Mouse (Mus musculus) stomach, embryonic 14.5 days (tissue): Measurements from ENCODE around the gene Patj. TPM values are rescaled to one million over a fixed set of nuclear protein-coding genes. Genes with fewer than 3 reads are reported as not detected.

Experiments
- ATAC-seq: fragments of 200-750 bp; cut with Nextera tagmentation; 2 replicates; pipeline ENCODE4 v1.8.0; 2017; ENCODE audit warnings: low read depth, moderate TSS enrichment; ENCODE audit not compliant: insufficient number of reproducible peaks, insufficient read depth, low FRiP score
- H3K27ac ChIP-seq: fragments of 300-500 bp; sonication (generic); 2 replicates; pipeline ENCODE4 v1.5.1; 2014; ENCODE audit warnings: mild to moderate bottlenecking, low read length, moderate library complexity, mixed read lengths
- H3K27me3 ChIP-seq: fragments of 300-500 bp; sonication (generic); 2 replicates; pipeline ENCODE4 v1.6.1; 2014; ENCODE audit warnings: low read length, control low read depth, mixed read lengths; ENCODE audit not compliant: control insufficient read depth, insufficient read depth
- H3K36me3 ChIP-seq: fragments of 300-500 bp; sonication (generic); 2 replicates; pipeline ENCODE4 v1.6.1; 2014; ENCODE audit warnings: mild to moderate bottlenecking, control low read depth, low read length, moderate library complexity, mixed read lengths; ENCODE audit not compliant: control insufficient read depth, insufficient read depth
- H3K4me1 ChIP-seq: fragments of 300-500 bp; sonication (generic); 2 replicates; pipeline ENCODE4 v1.6.1; 2014; ENCODE audit warnings: low read length, control low read depth, mixed read lengths; ENCODE audit not compliant: control insufficient read depth, insufficient read depth
- H3K4me2 ChIP-seq: fragments of 300-500 bp; sonication (generic); replicated peaks from 2 replicates; pipeline ENCODE4 v1.6.1; 2014; ENCODE audit warnings: low read depth, low read length, control low read depth
- H3K4me3 ChIP-seq: fragments of 300-500 bp; sonication (generic); 2 replicates; pipeline ENCODE4 v1.5.1; 2014; ENCODE audit warnings: low read depth, low read length, control low read depth
- H3K9ac ChIP-seq: fragments of 300-500 bp; sonication (generic); replicated peaks from 2 replicates; pipeline ENCODE4 v1.6.1; 2014; ENCODE audit warnings: low read depth, mild to moderate bottlenecking, control low read depth, low read length, moderate library complexity, mixed read lengths
- H3K9me3 ChIP-seq: fragments of 300-500 bp; sonication (generic); 2 replicates; pipeline ENCODE4 v1.6.1; 2016; ENCODE audit warnings: low read depth, low read length, control low read depth; ENCODE audit not compliant: control insufficient read depth
- WGBS: fragments of 180-500 bp; shearing (Covaris S2); extraction: QIAGEN DNeasy Blood & Tissue Kit; methylation state at CpG from one replicate; pipeline ENCODE4 v1.1.7; 2014; 5-methylcytosine and 5-hydroxymethylcytosine counted together
- polyA plus RNA-seq: library from polyadenylated mRNA; unstranded; fragments of >200 nt; fragmentation: Nextera tagmentation; extraction: Ambion mirVana; gene quantifications from 2 replicates; pipeline ENCODE4 v1.2.1, GENCODE M21; 2014

Patj gene
- polyA plus RNA-seq, 1 experiment from 2014 or later, result 28.0 TPM

DNA sequence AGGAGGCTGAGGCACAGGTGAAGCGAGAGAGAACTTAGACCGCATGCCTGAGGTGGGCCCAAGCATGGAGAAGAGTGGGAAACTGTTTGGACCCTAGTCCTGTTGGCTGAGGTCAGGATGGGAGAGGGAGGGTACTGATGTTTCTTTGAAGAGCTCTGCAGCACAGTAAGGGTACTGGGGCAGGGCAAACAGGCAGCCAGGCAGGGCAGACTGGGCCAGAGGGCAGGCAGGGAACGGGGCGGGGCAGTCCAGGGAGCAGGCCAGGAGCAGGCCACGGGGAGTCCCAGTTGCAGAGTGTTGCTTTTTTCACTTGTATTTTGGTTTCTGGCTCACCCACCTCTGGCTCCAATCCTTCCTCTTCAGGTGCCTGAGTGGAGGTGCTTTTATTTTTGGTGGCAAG, 114.4 kb downstream of the Patj start:
- H3K36me3 ChIP-seq, result peaks cover 2% of the 10 kb centered on the region; the same call in 1 of the 2 replicates
- H3K27ac ChIP-seq, result no peak overlapping the region
- H3K27me3 ChIP-seq, result no peaks in the 10 kb centered on the region
- 81% methylated on average over 5 of the region's 5 CpGs for WGBS
- no peaks in the 10 kb centered on the region; the same call in 1 of the 2 replicates for H3K4me1 ChIP-seq
- H3K9ac ChIP-seq, result no peak overlapping the region
- H3K4me2 ChIP-seq, result no peak overlapping the region
- H3K4me3 ChIP-seq, result no peak overlapping the region
- no peaks in the 10 kb centered on the region for H3K9me3 ChIP-seq
- ATAC-seq, result no peak

DNA sequence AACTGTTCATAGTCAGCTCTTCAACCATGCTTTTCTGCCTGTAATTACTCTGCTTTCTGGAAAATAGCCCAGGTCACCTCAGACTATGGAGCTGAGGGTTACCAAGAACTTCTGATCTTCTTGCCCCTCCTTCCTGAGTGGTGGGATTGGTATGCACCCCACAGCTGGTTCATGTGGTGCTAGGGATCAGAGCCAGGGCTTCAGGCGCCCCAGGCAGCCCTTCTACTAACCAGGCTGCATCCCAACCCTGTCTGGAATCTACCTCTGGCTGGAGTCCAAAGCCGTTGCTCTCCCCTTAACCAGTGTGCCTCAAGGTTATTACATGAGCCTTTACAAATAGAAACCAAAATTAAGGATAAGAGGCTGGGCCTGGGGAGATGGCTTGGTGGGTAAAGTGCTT, 115.7 kb downstream of the Patj start:
- Histone ChIP-seq H3K9me3 (no peaks in the 10 kb centered on the region), H3K27me3 (no peaks in the 10 kb centered on the region), H3K36me3 (peaks cover 2% of the 10 kb centered on the region; the same call in 1 of the 2 replicates), H3K9ac (no peak overlapping the region), H3K27ac (peak overlapping the region; percentile 33; the same call in 1 of the 2 replicates), H3K4me3 (no peak overlapping the region), H3K4me1 (no peaks in the 10 kb centered on the region; the same call in 1 of the 2 replicates), H3K4me2 (no peak overlapping the region)
- WGBS, result 42% methylated on average over 2 of the region's 2 CpGs
- ATAC-seq, result peak; percentile 71; the same call in 1 of the 2 replicates

DNA sequence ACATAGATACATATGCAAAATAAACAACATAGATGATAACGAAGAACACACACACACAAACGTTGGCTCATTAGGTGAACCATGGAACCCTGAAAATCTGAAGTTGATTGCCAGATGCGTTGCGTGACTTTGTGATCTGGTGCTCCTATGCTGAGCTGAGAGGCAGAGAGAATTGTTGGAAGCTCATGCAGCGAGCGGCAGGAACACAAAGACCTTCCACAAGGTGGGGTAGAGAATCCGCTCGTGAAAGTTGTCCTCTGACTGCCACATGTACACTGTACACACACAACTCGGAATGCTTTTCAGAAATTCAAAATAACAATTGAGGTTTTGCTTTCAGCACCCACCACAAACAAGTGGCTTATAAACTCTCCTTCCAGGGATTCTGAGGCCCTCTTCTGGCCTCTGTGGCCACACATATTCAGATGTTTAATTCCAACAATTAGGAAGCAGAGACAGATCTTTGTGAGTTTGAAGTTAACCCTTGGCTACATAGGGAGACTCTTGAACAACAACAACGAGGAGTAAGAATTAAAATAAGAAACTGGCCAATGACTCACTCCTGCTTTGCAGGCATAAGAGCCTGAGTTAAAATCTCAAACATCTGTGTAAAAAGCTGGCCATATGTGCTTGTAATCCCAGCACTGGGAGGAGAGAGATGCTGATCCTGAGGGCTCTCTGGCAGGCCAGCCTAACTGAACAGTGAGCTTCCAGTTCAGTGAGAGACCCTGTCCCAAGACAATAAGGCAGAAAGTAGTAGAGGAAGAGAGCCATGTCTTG, 116.6 kb downstream of the Patj start:
- no peak overlapping the region for H3K9ac ChIP-seq
- 79% methylated on average over 10 of the region's 10 CpGs for WGBS
- ATAC-seq, result no peak
- peak overlapping the region; percentile 33; the same call in 1 of the 2 replicates for H3K27ac ChIP-seq
- H3K36me3 ChIP-seq, result peaks cover 2% of the 10 kb centered on the region; the same call in 1 of the 2 replicates
- no peaks in the 10 kb centered on the region for H3K27me3 ChIP-seq
- H3K4me3 ChIP-seq, result no peak overlapping the region
- H3K4me2 ChIP-seq, result no peak overlapping the region
- H3K4me1 ChIP-seq, result no peaks in the 10 kb centered on the region; the same call in 1 of the 2 replicates
- H3K9me3 ChIP-seq, result no peaks in the 10 kb centered on the region

DNA sequence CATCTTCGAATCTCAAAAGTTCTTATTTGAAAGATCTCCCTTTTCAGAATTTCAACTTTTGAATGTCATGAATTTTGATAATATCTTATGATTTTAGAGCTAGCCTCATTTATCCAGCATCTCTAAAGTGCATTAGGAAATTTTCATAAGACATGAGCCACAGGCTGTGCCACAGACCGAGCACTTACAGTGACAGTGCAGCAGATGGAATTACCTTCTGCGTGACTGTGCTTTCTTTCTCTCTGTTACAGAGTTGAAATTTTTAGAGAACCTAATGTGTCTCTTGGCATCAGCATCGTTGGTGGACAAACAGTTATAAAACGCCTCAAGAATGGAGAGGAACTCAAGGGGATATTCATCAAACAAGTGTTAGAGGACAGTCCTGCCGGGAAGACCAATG, 124.9 kb downstream of the Patj start:
- no peak overlapping the region for H3K4me2 ChIP-seq
- no peak overlapping the region for H3K27ac ChIP-seq
- peaks cover 2% of the 10 kb centered on the region; the same call in 1 of the 2 replicates for H3K36me3 ChIP-seq
- no peaks in the 10 kb centered on the region for H3K27me3 ChIP-seq
- WGBS, result 77% methylated on average over 6 of the region's 6 CpGs
- no peak for ATAC-seq
- H3K4me1 ChIP-seq, result no peaks in the 10 kb centered on the region
- H3K9ac ChIP-seq, result no peak overlapping the region
- no peak overlapping the region for H3K4me3 ChIP-seq
- H3K9me3 ChIP-seq, result no peaks in the 10 kb centered on the region

DNA sequence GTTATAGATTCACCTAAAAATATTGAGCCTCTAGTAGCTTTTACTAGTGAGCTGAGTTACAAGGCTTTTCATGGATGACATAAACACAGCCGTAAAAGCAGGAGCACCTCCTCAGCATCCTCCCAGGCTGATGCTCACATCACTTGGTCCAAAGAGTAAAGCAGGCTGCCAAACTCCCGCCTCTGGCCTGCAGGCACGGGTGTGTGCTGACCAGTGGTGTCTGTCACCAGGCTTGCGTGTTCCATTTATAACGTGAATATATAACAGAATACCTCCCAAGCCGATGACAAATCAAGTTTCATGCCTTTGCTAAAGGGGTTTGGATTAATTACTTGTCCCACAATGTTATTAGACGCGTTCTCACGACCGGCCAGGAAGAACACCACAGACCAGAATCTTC, 128.9 kb downstream of the Patj start:
- no peaks in the 10 kb centered on the region for H3K4me1 ChIP-seq
- H3K27ac ChIP-seq, result no peak overlapping the region
- H3K9ac ChIP-seq, result no peak overlapping the region
- no peaks in the 10 kb centered on the region for H3K27me3 ChIP-seq
- no peak overlapping the region for H3K4me2 ChIP-seq
- H3K4me3 ChIP-seq, result no peak overlapping the region
- H3K36me3 ChIP-seq, result peaks cover 2% of the 10 kb centered on the region; the same call in 1 of the 2 replicates
- 93% methylated on average over 10 of the region's 10 CpGs for WGBS
- H3K9me3 ChIP-seq, result no peaks in the 10 kb centered on the region
- no peak for ATAC-seq

DNA sequence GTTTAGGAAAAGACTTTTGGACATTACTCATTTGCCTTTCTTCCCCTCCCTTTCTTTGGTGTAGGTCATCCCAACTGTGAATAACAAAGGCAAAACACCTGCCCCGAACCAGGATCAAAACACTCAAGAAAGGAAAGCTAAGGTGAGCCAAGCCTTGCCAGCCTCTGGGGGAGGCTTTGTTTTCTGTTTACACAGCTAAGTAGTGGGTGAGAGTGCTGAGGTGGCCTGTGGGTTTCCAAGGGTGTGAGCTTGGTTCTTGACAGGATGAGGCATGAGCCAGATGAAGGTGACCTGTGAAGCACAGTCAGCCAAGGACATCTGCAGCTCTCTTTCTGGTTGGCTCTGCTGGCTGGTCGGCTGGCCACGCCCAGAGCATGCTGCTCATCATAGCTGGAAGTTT, 139.9 kb downstream of the Patj start:
- ATAC-seq, result no peak
- Histone ChIP-seq H3K9ac (no peak overlapping the region), H3K36me3 (no peaks in the 10 kb centered on the region), H3K4me1 (no peaks in the 10 kb centered on the region), H3K27ac (no peak overlapping the region), H3K4me3 (no peak overlapping the region), H3K4me2 (no peak overlapping the region), H3K27me3 (no peaks in the 10 kb centered on the region), H3K9me3 (no peaks in the 10 kb centered on the region)
- WGBS, result 76% methylated on average over 3 of the region's 3 CpGs

DNA sequence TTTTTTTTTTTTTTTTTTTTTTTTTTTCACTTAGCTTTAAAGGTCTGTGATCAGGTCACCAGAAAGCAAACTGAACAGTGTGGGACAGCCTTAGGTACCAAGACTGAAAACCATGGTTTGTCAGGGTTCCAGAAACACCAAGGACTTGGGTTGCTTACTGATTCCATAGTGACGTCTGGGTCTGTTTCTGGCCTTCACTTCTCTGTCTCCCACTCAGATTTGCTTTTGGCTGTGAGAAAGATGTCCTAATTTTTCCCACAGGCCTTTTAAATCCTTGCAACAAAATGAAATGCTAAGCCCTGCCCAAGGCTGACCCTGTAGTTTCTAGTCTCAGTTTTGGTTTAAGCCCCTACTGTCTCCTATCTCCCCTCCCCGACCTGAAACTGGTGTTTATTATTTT, 146.0 kb downstream of the Patj start:
- no peak overlapping the region for H3K4me3 ChIP-seq
- H3K9ac ChIP-seq, result no peak overlapping the region
- no peaks in the 10 kb centered on the region for H3K27me3 ChIP-seq
- no peak overlapping the region for H3K27ac ChIP-seq
- no peaks in the 10 kb centered on the region for H3K4me1 ChIP-seq
- WGBS, result 76% methylated on average over 2 of the region's 2 CpGs
- H3K9me3 ChIP-seq, result no peaks in the 10 kb centered on the region
- no peak overlapping the region for H3K4me2 ChIP-seq
- no peaks in the 10 kb centered on the region for H3K36me3 ChIP-seq
- no peak for ATAC-seq

DNA sequence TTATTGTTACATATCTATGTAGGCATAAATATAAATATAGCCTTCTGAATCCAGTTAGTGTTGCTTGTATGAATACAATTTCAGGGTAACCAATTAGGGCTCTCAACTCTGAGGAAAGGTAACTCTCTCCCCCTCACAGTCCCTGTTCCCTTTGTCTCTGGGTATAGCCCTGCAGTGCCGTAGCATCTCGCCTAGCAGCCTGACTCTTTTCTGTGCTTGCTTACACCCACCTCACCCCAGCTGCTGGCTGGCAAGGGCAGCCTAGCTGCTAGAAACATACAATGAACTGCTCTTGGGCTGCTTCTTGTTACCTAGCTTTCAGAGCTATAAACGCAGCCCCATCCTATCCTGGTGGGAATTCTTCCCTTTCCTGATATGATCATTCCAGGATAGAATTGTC, 147.4 kb downstream of the Patj start:
- H3K27me3 ChIP-seq, result no peaks in the 10 kb centered on the region
- no peak overlapping the region for H3K27ac ChIP-seq
- no peaks in the 10 kb centered on the region for H3K4me1 ChIP-seq
- no peak for ATAC-seq
- H3K4me2 ChIP-seq, result no peak overlapping the region
- no peaks in the 10 kb centered on the region for H3K36me3 ChIP-seq
- no peak overlapping the region for H3K9ac ChIP-seq
- H3K9me3 ChIP-seq, result no peaks in the 10 kb centered on the region
- H3K4me3 ChIP-seq, result no peak overlapping the region
- 78% methylated on average over 3 of the region's 3 CpGs for WGBS
